Mouse (Mus musculus): ENCODE measurements at regions not wholly inside any gene's neighbourhood (a gene's known extent, or its start where the extent isn't known, plus 50 kb on each side); places are given as distances from the start of the nearest gene placed in this dataset.

GRCm38 (mm10) chr4:105909272-105909671 lies 119.6 kb downstream of the Gm12728 start:
- no peak for TF ChIP-seq POLR2A (IDR thresholded peaks at IDR 0.05; ENCODE audit: borderline replicate concordance, control insufficient read depth, low read depth, low read length)
- no peak for TF ChIP-seq CTCF (IDR thresholded peaks at IDR 0.05; ENCODE audit: control insufficient read depth, insufficient read depth, low read length)
